17 mouse cellular contexts compared by ENCODE assay signal in the genomic region with DNA sequence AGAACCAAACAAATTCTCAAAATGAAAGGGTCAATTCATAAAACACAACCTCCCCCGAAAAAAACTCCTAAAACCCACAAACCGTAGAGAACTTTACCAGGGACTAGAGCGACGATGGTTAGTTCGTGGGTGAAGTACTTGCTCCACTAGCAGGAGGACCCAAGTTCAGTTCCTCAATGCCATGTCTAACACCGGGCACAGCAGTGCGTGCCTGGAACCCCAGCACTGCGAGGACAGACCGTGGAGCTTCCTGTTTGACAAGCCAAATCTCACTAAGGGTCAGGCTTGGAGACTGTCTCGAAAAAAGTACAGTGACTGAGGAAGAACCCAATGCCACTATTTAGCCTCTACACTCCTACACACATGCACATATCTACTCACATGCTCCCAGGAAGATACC.
"Had no signal": no experiment of that assay in that cellular context is flagged by ENCODE, and none has a peak within 500 bp of the region (broad histone marks: within the 10 kb centered on the region; RNA-seq: fewer than 3 reads in every experiment).

No protein-coding gene starts in this region.

- DNase-seq: gastrocnemius, adult 2 months; gastrocnemius, postnatal 10 days; gastrocnemius, postnatal 25 days; heart, adult 11 months; heart, adult 2 months; heart, postnatal 4 days; kidney, adult 18-20 months; kidney, adult 8-10 months; kidney, postnatal 10 days; kidney, postnatal 25 days; kidney, postnatal 4 days; liver; liver, embryonic 13.5 days had no signal

- ATAC-seq: hindbrain, embryonic 16.5 days; inflammation-experienced regulatory T-cells, adult 6 months; intestine, embryonic 15.5 days; intestine, postnatal 0 days had no signal
